Mouse (Mus musculus) gastrocnemius, postnatal 36 days (tissue): ENCODE data around the gene Gm17720. TPM values are rescaled to one million over a fixed set of nuclear protein-coding genes. Genes with fewer than 3 reads are reported as not detected.

Experiments
- DNase-seq, 2 experiments: peaks; one replicate each; pipeline ENCODE4 v3.0.0; 2022
- intact Hi-C: fragments of 180-260 bp; cut with DNase I; formaldehyde crosslinking; loops from one replicate; pipeline ENCODE4 v1.15.1; 2025
- long read RNA-seq, 2 experiments: library from polyadenylated mRNA; stranded (forward); transcript quantifications; one replicate each; pipeline ENCODE4 v2.0.0; 2021
- total RNA-seq, 2 experiments: library from RNA; stranded (reverse); gene quantifications; 2 replicates each; pipeline ENCODE4 v1.2.3; 2021

The Gm17720 gene
- not detected for total RNA-seq
- long read RNA-seq, experiment 1 = 0 reads
- long read RNA-seq, experiment 2 = 0 reads

DNA sequence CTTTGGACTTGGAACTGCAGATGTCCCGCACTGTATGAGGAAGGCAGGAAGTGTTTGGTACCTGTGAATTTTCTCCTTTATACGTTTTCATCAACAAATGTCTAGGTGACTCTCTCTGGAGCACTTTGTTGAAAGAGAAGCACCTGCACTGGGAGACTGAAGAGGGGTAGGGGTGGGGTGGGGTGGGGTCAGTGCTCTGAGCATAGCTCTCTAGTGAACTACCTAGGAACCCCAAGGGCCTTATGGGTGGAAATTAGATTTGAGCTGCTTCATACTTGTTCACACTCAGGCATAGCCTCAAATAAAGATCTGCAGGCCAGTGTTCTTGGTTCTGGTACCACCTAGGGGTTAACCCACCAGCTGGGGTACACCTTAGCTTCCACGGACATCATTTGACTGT is at the start of gene Gm17720:
Gene Gm17720, minus strand, starts transcription at position 101 of the 400 bp plus-strand sequence.
- DNase-seq = no peak
- intact Hi-C loops = no loop called here

DNA sequence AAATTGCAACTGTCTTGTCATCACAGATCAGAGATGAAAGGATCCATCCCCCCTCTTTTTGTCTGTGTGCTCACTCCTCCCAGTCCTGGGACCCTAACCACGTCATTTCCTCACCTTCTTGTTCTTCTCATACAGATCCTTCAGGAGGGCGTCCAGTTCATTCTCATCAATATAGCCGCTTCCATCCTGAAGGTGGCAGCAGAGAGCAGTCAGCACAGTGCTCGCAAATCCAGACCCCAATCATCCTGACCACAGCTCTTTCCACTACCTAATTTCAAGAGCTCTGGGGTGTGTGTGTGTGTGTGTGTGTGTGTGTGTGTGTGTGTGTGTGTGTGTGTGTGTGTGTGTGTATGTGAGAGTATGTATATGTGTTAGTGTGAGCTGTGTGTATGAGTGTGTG is 43.0 kb upstream of the Gm17720 start:
- DNase-seq = peak in 1 of 2 experiments; percentile 23
- intact Hi-C loops = loop anchor here (5.0 kb wide), 1 partner anchor 457 kb away; no protein-coding TSS in a partner anchor

DNA sequence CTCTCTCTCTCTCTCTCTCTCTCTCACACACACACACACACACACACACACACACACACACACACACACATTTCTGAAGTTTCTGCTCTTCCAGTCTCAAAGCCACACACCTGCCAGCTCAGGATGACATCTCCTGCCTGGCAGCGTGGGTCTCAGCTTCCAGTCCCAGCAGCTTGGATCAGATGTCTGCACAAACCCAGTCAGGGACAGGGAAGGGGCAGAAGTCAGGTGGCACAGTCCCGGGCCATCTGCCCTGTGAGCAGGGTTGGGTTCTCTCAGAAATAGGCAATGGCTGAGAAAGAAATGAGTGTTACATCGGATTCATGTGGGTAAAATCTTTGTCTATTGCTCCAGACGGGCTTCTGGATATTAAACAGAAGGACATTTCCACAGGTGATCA is 38.2 kb upstream of the Gm17720 start:
- intact Hi-C loops = no loop called here
- no peak for DNase-seq

DNA sequence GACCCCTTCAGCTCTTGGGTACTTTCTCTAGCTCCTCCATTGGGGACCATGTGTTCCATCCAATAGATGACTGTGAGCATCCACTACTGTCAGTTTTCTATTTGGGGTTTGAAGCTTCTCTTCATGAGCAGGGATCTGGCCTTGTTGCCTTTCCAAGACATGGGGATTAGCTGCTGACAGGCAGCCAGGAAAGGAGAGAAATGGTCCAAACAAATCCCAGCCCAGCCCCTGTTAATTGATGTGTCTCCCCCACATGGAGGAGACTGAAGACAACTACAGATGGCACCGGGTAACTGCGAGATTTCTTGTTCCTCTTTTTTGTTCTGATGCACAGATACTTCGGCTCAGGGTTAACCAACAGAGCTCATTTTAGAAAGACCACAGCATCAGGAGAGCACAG is 37.6 kb upstream of the Gm17720 start:
- intact Hi-C loops = no loop called here
- no peak for DNase-seq

DNA sequence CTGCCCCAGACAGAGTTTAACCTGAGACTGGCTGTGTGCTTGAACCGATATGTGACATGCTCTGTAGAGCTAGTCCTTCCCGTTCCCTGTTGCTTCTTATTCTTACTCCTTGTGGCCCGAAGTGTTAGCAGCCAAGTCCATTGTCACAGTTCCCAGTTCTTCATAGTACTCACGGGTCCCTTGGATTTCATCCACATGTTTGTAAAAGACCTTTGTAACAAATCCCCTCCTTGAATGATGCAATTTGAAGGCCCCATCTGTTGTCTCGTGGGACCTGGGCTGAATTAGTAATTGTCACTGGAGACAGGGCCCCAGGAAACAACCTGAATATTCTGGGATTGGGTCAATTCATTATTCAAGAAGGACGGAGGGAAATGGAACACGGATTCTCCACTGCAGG is 33.0 kb upstream of the Gm17720 start:
- no peak for DNase-seq
- intact Hi-C loops = no loop called here

DNA sequence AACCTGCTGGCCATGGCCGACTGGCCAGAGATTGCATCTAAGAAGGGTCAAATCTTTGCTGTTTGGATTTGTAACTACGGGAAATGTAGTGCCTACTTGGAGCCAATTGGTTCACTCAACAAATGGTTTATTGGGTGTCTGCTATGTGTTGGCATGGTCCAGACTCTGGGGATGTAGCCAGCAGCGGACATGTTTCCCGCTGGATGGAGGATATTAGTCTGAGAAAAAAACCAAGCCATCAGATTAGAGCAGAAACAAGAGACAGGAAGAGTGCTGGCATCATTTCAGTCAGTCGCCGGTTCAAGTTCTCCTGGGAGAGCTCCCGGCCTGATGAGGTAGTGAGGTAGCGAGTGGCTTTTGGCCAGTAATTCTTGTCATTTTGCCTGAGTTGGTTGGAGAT is 31.7 kb upstream of the Gm17720 start:
- DNase-seq = no peak
- intact Hi-C loops = loop anchor here (5.0 kb wide), 1 partner anchor 468 kb away; no protein-coding TSS in a partner anchor

DNA sequence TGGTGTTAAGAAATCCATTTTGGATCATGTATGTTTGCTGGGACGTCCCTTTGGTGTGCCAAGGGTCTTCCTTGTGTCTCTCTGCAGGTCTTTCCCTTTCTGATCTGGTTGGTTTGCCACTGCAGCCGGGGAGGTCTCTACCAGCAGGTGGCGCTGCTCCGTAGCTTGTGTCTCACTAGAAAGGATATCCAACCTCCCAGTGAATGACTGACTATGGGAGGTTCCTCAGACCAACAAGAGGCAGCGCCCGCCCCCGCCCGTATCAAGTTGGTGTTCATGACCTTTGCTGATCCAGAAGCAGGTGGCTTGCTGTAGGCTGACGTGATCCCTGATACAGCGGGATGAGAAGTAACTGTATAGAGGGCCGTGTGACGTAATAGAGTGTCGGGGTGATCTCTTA is 28.0 kb upstream of the Gm17720 start:
- intact Hi-C loops = loop anchor here (2.0 to 5.0 kb wide), 2 partner anchors 348 to 472 kb away; no protein-coding TSS in a partner anchor

DNA sequence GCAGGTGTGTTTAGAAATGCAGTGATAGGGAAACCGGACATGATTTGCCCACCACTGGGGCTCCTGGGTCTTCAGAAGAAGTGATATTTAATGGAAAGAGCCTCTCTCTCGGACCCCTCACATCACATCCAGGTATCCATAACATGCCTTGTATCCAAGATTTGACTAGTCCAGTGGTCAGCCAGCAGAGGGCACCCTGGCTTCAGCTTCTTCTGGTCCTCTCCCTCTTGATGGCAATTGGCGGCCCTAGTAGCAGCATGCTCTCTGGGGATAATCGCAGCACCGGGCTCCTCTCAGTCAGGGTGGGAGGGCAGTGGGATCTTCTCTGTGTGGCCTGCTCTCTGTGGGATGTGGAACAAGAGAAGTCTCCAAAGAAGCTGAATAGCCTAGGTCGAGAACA is 17.2 kb upstream of the Gm17720 start:
- intact Hi-C loops = no loop called here
- no peak for DNase-seq

More for the DNA sequence above, 28.0 kb upstream of the Gm17720 start:
- DNase-seq = peak; percentile 57 to 59

DNA sequence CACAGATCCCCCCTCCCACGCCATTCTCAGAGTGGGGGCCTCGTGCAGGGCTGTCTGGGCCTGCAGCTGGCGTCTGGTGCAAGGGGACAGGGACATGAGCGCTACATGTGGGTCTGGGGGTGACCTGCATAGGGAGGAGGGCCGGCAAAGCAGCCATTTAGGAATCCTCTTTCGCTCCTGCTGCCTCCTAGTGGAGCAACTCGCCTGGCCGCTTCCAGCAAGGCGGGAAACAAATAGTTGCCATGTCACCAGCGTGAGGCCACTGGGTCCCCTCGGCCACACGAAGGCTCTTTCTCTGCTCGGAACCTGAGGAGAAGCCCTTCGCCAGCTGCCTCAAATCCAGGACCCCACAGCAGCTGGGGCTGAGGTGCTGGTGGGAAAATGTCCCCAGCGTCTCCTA is 877 bp downstream of the Gm17720 start:
- DNase-seq = no peak
- intact Hi-C loops = no loop called here

DNA sequence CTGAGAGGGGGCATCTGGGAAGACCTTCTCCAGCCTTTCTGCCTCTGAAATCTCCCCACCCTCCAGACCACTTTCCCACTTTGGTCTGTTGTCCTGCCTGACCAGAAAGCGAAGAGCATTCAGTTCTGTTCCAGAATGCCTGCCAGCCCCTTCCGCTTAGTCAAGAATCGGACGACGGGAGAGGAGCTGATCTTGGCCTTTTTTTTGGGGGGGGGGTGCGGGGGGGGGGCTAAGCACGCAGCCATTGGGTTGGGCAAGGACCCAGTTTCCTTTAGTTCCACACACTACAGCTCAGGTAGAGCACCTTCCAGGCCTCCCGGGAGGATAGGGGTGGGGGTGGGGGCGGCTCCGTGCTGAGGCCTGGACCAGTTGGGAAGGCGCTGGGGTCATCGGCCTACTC is 1.6 kb downstream of the Gm17720 start, which contains the start of gene Gm21964:
Gene Gm21964, plus strand, starts transcription at position 301 of the 400 bp plus-strand sequence.
- intact Hi-C loops = no loop called here
- DNase-seq = no peak

DNA sequence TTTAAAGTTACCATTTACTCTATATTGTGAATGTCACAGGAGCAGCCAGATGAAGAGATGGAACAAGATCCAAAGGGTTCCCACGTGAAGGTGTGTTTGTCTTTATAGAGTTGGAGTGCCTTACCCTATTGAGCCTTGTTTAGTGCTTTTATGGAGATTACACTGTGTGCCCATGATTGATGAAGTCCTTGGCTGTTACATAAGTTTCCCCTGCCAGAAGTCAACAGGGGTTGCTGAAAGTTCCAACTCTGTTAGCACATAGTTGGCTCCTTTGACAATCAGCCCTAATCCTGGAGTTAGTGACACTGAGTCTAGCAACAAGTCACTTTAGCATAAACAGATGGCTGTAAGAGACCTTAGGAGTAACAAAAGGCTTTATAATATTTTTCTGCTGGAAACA is 10.7 kb downstream of the Gm17720 start:
- DNase-seq = no peak
- intact Hi-C loops = no loop called here

DNA sequence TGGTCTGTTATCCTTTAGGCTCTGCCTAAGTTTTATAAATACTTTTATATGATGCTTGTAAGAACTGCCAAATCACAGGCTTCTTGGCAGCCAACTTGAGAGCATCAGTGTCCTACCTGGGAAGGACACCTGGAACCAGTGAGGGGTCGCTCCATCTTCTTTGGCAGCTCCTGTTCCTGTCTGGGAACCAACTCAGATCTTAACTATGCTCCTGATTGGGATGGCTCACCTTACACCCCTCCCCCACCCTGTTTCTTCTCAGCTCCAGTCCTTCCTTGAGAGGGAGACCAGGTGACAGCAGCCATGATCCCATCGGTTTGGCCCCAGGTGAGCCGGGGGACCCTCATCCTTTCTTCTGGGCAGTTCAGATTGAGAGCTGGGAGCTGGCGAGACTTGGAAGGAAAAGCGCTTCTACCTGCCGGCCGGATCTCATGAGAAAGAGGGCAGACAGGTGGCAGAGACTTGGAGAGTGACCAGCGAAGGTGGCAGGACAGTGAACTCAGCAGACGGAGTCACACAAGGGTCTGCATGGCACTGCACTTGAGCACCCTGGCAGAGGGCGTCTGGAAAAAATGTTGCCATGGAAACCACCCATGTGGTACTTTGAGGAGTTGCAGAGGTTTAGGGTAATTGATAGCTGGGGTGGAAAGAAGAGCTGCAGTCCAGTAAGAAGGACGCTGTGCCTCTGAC is 20.0 kb downstream of the Gm17720 start:
- intact Hi-C loops = no loop called here
- DNase-seq = no peak

DNA sequence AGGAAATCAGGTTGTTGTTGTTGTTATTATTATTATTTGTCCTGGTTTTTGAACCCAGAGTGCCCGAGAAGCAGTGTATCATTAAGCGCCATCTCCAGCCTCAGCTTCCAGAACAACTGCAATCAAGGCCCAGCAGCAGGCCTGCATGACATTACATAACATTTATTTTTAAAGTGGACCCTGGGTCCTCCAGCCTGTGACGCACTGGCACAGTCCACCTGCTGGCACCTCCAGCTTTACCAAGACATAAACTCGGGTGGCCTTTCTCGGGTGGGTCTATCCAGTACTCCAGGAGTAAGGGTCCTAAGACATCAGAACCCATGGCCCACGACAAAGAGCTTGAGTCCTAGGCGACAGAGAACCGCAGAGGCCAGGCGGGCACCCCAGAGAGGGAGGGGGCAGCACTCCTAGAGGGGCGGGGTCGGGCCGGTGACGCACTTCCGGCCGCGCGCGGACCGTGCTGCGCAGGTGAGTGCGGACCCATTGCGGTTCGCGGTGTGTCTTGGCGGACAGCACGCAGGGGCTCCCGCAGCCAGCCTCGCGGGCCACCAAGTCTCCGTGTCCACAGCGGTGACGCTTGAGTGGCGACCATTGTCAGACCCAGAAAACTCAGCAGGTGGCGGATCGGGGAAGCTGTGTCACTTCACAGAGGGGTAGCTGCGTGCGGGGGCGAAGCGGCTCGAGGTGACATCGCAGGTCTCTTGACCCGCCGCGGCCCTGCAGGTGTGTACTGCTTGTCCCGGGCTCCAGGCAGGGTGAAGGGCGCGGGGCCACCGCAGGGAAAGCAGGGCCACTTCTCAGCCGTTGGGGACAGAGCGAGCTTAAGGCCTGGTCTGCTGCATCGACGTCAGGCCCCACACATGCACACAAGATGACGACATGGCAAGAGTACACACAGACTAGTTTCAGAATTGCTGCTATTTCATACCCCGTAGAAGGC is 23.0 kb downstream of the Gm17720 start, which contains the start of gene Zfp612:
Gene Zfp612, plus strand, starts transcription at position 465 of the 940 bp plus-strand sequence.
- intact Hi-C loops = no loop called here
- peak; percentile 41 to 44 for DNase-seq

DNA sequence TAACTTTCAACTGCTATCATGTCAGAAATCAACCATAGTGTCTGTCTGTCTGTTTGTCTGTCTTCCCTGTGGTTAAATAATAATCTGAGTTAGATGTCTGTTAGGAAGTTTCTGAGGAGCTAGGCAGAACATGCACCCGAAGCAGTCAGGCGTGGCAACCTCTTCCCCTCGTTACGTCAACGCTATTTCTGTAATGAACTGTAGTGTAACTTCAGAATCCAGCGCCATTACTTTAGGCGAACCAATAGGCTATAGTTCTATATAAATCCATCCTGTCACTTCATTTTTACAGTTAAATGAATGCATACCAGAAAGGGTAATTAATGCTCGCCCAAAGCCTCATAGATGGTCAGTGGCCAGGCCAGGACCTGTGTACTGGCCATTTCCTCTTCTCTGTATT is 28.1 kb downstream of the Gm17720 start:
- intact Hi-C loops = loop anchor here (5.0 kb wide), 1 partner anchor 67 kb away; no protein-coding TSS in a partner anchor
- DNase-seq = no peak

DNA sequence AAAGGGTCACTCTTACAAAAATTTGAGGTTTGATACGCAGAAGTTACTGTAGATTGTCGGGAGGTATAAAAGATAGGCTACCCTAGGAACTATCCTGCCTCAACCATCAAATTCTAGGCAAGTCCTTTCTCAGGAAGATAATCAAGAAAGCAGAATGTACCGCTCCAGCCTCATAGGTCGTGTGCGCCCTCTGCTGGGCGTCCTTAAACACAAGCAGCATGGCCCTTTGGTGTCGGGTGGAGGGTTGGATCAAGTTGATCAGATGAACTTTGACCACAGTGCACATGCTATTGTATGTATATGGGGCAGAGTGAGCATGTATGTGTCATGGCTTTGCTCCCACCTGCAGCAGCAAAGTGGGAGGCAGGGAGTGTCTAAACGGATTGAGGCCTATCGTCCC is 31.0 kb downstream of the Gm17720 start:
- intact Hi-C loops = loop anchor here (2.0 to 5.0 kb wide), 2 partner anchors 64 to 97 kb away; no protein-coding TSS in a partner anchor
- peak; percentile 25 to 53 for DNase-seq

DNA sequence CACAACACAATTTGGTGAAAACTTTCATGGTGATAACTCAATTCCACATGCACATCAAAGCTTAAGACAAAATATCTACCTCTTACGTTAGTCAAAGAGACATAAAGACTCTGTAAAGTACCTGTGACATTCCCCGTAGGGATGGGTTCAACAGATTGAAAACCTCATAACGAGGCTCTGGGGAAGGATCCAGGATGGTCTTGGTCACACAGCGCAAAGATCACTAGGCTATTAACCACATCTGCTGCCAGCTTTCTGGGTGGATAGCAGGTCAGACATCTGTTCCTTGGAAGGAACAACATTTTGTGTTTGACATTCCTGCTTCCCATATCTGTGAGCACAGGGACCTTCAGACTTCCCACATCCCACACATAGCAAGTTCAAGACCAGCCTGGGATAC is 32.8 kb downstream of the Gm17720 start:
- DNase-seq = no peak
- intact Hi-C loops = loop anchor here (2.0 to 5.0 kb wide), 2 partner anchors 62 to 95 kb away; no protein-coding TSS in a partner anchor

DNA sequence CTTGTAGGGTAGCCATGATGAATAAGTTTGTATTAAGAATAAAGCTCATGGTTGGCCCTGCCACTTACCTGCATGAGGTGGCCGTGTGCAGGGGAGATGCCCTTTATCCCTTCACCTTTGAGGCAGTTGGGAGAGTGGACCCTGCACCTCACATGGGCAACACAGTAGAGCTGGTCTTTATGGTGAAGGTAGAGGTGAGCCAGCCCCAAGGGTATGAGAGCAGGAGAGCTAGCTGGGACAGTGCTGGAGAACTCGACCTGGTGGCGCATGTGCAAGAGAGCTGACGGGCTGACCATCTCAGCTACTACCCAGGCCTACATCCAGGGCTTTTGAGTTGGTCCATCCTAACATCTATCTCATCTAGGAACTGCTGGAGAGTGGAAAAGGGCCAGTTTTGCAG is 36.9 kb downstream of the Gm17720 start:
- intact Hi-C loops = no loop called here
- no peak for DNase-seq

DNA sequence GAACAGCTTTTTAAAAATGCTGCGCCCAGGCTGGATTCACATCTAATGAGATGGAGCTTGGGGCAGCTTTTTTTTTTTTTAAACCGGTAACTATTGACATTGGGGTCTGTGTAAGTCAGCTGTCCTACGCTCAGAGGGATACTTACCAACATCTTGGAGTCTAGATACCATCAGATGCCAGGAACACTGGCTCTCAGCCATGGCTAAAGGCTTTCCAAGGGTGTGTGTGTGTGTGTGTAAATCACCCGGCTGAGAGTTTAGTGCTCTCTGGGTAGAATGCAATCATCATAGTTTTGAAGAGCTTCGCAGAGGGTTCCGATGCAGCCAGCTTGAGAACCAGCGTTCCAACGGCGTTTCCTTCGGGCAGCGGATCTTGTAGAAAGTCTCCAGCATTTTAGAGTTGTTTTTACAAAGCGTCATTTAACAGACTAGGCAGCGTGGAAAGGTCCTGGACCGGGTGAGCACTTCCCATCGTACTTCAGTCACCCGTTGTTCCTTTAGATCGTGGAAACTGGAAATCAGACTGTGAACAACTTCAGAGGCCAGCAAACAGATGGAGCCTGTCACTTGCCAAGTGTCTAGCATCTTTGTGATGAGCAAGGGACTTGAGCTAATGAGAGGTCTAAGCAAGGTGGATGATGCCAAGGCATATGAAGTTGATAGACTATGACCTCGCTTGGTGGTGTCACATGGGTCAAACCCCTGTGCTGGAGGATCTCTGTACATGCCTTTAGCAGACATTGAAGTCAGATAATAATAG is 37.8 kb downstream of the Gm17720 start:
- DNase-seq = no peak
- intact Hi-C loops = no loop called here

DNA sequence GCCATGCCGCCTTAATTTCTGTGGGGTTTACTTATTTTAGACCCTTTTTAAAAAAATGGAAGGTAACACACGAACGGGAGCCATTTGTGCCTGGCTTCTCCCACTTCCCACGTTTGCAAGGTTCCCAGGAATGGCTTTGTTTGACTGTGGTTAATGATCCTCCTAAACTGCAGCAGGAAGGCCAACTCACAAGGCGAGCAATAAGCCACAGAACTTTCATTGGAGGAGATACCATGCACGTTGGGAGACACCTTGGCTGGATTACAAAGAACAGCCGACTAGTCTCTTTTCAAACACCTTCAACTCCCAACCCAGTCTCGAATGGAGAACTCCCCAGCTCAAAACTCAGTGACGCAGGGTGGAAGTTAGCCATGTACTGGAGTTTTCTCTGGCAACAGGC is 38.4 kb downstream of the Gm17720 start:
- DNase-seq = no peak
- intact Hi-C loops = no loop called here

DNA sequence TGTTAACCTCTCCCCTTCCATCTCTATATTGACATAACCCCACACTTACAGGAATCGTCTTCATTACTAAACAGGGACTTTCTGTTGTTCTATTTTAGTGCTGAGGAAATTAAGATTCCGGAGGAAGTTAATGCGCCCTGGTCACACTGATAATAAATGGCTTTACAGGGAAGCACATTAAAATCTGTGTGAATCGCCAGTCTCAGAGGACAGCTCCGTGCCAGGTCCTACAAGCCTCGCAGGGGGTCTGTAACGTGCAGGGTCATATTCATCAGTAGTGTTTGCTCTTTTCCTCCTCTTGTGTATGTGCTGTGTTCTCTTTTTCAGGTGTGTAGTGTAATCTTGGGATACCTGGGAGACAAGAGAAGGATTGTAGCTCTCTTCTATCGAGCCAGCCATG is 44.3 kb downstream of the Gm17720 start:
- intact Hi-C loops = no loop called here
- no peak for DNase-seq
